Mouse (Mus musculus) gastrocnemius, postnatal 14 days (tissue): ENCODE data around the gene Fanci. TPM values are rescaled to one million over a fixed set of nuclear protein-coding genes. Genes with fewer than 3 reads are reported as not detected.

Experiments
- DNase-seq: peaks from one replicate; pipeline ENCODE4 v3.0.0; 2021; ENCODE audit warnings: mixed read lengths
- intact Hi-C: fragments of 180-260 bp; cut with DNase I; formaldehyde crosslinking; loops from one replicate; pipeline ENCODE4 v1.15.1; 2025; ENCODE audit warnings: low total_unique reads
- total RNA-seq, 2 experiments: library from RNA; stranded (reverse); gene quantifications; 2 replicates each; pipeline ENCODE4 v1.2.3; 2021

The Fanci gene
- total RNA-seq, 2 experiments from 2014 or later: 0.66 to 0.86 TPM

DNA sequence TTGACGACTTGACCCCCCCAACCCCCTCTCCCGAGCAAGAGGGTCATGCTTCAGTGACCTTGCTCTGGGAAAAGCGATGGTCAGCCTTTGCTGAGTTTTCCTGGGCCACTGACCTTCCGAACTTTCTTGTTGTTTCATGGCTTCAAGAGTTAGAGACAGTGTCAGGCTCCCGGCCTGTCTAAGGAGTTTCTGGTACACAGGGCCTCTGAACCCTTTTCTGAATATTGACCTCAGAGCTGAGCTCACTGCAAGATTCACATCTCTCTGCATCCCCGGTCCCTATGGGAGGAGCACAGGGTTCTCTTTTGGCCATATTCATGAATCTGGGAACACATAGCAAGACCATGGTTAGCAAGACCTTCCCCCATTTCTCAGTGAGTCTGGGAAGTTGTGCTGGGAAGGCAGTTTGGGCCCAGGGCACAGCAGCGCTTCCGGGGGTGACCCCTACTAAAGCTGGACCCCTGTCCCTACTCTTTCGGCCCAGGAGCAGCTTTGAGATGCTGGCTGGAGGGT is 105.1 kb downstream of the Fanci start:
- intact Hi-C loops: loop anchor here (2.0 to 5.0 kb wide), 2 partner anchors 50 to 94 kb away; no protein-coding TSS in a partner anchor
- DNase-seq: no peak

DNA sequence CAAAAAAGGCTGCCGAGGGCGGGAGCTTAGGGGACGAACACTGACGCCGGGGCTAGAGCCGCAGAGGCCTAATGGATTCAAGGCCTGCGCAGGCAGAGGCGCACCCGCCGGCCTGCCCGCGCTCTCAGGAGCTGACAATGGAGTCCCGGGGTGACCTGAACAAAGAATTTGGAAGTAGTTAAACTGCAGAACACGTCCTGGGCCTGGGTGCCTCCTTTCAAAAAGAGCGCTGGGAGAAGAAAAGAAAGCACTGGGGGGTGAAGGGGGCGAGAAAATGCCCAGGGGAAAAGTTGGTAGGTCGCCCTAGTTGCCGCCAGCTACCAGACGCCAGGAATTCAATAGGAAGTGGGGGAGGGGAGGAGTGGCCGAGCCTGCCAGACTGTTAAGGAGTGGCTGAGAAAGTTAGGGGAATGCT is 106.0 kb downstream of the Fanci start:
- intact Hi-C loops: loop anchor here (2.0 to 5.0 kb wide), 2 partner anchors 50 to 93 kb away; no protein-coding TSS in a partner anchor
- no peak for DNase-seq

DNA sequence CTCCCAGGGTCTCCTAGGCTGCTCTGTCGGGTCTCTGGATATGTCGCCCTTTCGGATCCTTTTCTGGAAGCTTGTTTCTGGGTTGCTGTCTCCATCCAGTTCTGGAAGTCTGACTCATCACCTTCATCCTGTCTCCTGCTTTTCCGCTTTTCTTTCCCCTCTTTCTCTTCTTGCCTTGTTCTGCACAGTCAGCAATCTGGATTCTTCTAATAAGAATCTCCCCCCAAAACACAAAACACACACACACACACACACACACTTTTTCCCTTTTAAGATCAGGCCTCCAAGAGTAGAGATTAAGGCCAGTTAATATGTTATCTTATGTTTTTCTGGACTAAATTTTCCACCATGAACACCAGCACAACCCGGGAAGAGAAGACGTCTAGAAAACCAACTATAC is 106.6 kb downstream of the Fanci start:
- no peak for DNase-seq
- intact Hi-C loops: loop anchor here (5.0 kb wide), 1 partner anchor 49 kb away; no protein-coding TSS in a partner anchor

GRCm38 (mm10) chr7:79498965-79499595 is 107.4 kb downstream of the Fanci start:
- peak; percentile 47 for DNase-seq
- intact Hi-C loops: loop anchor here (5.0 kb wide), 1 partner anchor 48 kb away; no protein-coding TSS in a partner anchor

Other genes starting within 250 kb of the Fanci start
- gene Mfge8, start 242.9 kb upstream of the Fanci start, total RNA-seq: 10 to 100 TPM; 67.9 to 70.7 TPM
- 10 to 100 TPM in 1 of 2 experiments, 1 to 10 TPM in 1; 8.7 to 11.7 TPM for gene Abhd2, start 118.7 kb upstream of the Fanci start, total RNA-seq
- not detected for gene Rlbp1, start 4.9 kb upstream of the Fanci start, total RNA-seq
- gene Polg, start 74.4 kb downstream of the Fanci start, total RNA-seq: 10 to 100 TPM; 28.8 to 33.0 TPM
- gene Rhcg, start 225.7 kb downstream of the Fanci start, total RNA-seq: not detected